Mouse (Mus musculus) heart, adult 2 months (tissue): ENCODE data around the gene Gba.

ENCODE experiments used
- CTCF ChIP-seq: fragments of 200-600 bp; IDR thresholded peaks from 2 replicates; pipeline ENCODE4 v1.8.1; 2022; ENCODE audit warnings: antibody characterized with exemption, mild to moderate bottlenecking, moderate library complexity
- POLR2A ChIP-seq: fragments of 200-500 bp; IDR thresholded peaks from 2 replicates; pipeline ENCODE4 v1.6.1; 2011; ENCODE audit warnings: mild to moderate bottlenecking, low read depth, low read length, control low read depth; ENCODE audit not compliant: insufficient read depth

DNA sequence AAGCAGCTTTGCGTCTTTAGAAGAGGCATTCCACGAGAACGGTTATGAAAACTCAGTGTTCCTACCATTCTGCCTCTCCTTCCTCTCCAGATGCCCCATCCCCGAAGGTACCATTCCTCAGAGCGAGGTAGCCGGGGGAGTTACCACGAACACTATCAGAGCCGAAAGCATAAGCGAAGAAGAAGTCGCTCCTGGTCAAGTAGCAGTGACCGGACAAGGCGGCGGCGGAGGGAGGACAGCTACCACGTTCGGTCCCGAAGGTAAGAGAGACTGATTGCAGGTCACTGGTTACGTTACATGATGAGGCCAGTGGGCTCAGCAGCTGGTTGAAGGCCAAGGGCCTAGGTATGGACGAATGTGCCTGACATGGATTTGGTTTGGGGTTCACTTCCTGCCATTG lies 35.8 kb upstream of the Gba start:
- TF ChIP-seq CTCF, result no peak
- TF ChIP-seq POLR2A, result no peak
